Mouse (Mus musculus) brain, adult 2 months (tissue): Measurements from ENCODE around the gene Ostf1.

Experiments
- DNase-seq: peaks from one replicate; pipeline ENCODE4 v3.0.0; 2011; ENCODE audit warnings: low read depth, low spot score

The Ostf1 gene

DNA sequence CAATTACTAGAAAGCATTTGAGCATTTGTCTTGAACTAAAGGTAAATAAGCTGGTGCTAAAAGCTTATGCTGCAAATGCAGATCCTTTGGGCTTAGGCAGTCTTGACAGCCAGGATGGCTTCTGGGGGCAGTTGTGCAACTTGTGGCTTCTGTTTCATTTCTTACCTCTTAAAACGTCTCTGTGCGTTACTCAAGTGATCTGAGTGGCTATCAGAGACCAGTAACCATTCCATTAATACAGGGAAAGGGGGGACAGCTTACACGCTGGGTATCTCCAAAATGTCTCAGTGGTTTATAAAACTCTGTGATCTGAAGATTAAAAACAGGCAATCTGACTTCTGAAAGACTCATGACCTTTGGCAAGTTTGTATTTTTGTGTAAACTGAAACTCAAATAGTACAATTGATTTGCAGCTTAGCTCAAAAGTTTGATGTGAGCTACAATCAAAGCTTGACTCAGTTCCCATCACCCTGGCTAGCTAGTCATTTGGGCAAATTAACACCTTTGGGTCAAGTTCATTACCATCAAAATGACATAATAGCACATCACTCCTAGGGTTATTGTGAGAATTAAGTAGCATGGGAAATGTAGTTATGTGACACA is 62.7 kb downstream of the Ostf1 start:
- DNase-seq: no peak

DNA sequence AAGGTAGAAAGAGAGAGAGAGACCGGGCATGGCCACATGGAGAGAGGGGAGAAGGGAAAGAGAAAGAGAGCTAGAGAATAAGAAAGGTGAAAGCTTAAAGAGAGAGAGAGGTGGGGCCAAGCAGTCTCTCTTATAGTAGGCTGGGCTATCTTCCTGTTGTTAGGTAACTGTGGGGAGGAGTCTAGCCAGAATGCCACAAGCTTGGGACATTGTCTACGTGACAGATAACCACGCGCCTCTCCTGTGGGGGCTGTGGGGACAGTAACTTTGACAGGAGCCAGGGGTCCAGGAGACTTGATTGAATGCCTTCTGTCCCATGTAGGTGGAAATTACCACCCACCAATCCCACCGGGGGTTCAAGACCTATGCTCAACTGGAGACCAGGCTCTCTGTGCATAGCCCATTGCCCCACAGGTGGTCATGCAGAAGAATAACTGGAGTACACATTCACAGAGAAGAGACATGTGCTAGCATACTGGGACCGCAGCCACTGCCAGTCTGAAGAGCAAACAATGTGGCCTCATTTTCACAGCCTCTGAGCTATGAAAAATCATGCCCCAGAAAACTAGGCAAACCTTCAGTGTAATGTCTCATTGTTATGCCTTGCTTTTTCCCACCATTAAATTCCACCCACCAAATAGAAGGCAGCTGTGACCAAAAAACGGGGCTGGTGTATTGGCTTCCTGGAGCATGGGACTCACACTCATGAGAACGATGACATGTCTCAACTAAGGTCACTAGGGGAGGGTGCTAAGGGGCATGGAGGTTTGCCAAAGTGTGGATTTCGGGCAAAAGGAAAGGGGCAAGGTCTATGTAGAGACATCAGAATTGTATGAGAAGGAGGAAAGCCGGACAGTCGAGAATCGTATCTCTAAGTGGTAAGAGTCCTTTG is 63.4 kb downstream of the Ostf1 start:
- DNase-seq: peak; percentile 44

DNA sequence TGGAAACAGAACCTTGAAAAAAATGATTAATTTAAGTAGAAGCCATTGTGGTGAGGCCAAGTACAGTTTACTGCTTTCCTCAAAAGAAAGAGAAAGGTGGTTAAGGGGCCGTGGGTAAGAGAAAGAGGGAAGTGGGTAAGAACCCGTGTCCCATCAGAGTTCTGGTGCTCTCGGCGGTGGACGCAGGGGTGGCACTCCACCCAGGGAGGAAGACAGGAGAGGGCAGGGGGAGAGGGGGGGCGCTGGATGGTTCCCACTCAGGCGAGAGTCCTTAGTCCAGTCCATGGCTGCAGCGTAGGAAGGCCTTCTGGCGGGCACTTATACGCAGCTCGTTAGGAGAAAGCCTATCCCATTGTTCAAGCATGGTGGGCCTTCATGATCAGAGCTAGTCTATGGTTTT is 64.1 kb downstream of the Ostf1 start:
- no peak for DNase-seq

DNA sequence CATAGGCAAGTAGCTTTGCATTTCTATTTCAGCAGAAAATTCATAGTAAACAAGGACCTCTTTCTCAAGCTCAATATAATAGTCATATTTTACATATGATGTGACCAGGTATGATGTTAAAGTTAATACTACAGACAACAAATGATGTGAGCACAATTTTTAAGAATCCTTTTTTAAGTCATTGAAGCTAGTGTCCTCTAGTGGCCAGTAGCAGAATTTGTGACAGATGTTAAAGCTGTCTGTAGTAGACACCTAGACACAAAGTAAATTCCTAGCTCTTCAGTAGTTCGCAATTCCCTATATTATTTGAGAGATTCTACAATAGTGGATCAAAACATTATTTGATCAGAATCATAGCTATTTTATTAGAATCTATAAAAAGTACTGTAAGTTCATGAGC is 73.9 kb downstream of the Ostf1 start:
- DNase-seq: peak; percentile 29

DNA sequence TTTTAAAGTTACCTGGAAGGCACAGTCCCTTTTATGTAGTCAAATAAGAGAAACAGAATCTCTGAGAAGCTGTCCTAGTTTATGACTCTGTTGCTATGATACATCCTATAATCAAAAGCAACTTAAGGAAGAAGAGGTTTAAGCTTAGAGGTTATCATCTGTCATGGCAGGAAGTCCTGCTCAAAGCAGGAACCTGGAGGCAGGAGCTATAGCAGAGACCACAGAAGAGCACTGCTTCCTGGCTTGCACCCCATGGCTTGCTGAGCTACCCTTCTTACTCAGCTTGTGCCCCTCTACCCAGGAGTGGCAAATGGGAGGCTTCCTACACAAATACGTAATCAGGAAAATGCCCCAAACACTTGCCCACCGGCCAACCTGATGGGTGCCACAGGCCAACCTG is 76.0 kb downstream of the Ostf1 start:
- no peak for DNase-seq

DNA sequence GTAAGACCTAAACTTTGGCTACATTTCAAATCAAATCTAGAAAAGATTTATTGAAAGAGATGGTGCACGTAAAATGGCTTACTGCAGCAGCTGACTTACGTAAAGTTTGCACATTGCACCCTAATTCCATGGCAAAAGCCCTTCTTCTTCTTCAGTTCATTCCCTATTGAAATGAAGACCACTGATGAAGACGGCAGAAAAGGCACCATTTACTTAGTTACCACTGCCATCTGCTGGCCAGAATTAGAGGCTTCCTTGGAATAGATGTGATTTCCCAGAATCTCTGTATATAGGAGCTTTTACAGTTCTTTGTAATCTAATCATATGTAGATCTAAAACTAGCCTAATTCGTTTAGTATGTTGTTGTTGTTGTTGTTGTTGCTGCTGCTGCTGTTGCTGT is 83.0 kb downstream of the Ostf1 start:
- peak; percentile 82 for DNase-seq
